Mouse (Mus musculus) bone marrow macrophage, adult 2 months (primary cell): ENCODE data around the gene Prkca.

Experiments
- CTCF ChIP-seq: IDR thresholded peaks from 2 replicates; pipeline ENCODE4 v1.5.1; 2012; ENCODE audit warnings: low read depth, mild to moderate bottlenecking, low read length, moderate library complexity
- POLR2A ChIP-seq: IDR thresholded peaks from 2 replicates; pipeline ENCODE4 v1.6.1; 2012; ENCODE audit warnings: mild to moderate bottlenecking, low read depth, low read length, borderline replicate concordance

DNA sequence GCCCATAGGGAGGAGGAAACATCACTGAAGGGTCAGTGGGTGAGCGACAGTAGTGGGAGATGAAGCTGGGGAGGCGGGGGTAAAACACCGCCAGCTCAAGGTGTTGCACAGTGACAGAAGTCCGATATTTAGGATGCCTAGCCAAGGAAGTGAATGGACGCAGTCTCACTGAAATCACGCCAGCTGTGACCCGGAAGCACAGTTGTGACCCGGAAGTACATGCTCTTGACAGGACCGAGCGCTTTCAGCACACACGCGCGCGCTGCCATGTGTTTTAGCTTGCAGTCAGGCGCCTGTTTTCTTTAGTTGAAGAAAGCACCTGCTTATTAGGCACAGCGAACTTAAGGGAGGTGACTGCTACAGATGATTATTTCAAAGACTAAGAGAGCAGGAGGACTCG, 304.0 kb downstream of the Prkca start:
- no peak for TF ChIP-seq CTCF
- TF ChIP-seq POLR2A: no peak
